Mouse (Mus musculus): ENCODE measurements at regions not wholly inside any gene's neighbourhood (a gene's known extent, or its start where the extent isn't known, plus 50 kb on each side); places are given as distances from the start of the nearest gene placed in this dataset.
"Not testable (repeated sequence)": the region's sequence is repeated elsewhere in the genome, so short reads cannot be mapped to it uniquely, and the experiment has no call there.

- ATAC-seq; H3K9me3 ChIP-seq (ENCODE audit: control insufficient read depth, low read length); H3K4me1 ChIP-seq (replicated peaks; ENCODE audit: control insufficient read depth, insufficient read depth, low read length); H3K27me3 ChIP-seq (replicated peaks; ENCODE audit: control insufficient read depth, insufficient read depth, low read length); H3K4me3 ChIP-seq (replicated peaks; ENCODE audit: low read length); H3K4me2 ChIP-seq (ENCODE audit: low read length); H3K27ac ChIP-seq (ENCODE audit: low read length); H3K9ac ChIP-seq (replicated peaks; ENCODE audit: low read depth, low read length); H3K36me3 ChIP-seq (ENCODE audit: control insufficient read depth, insufficient read depth): not testable (repeated sequence)
- no CpG with 5 or more reads among the region's 8 CpGs for WGBS
These were observed 1034.1 kb upstream of the Sel1l start for GRCm38 (mm10) chr12:92883091-92883490.

GRCm38 (mm10) chr12:92882540-92882939 lies 1033.6 kb upstream of the Sel1l start:
- not testable (repeated sequence) for H3K4me2 ChIP-seq (ENCODE audit: low read length); H3K4me1 ChIP-seq (replicated peaks; ENCODE audit: control insufficient read depth, insufficient read depth, low read length); H3K27me3 ChIP-seq (replicated peaks; ENCODE audit: control insufficient read depth, insufficient read depth, low read length); H3K4me3 ChIP-seq (replicated peaks; ENCODE audit: low read length); H3K27ac ChIP-seq (ENCODE audit: low read length); H3K9me3 ChIP-seq (ENCODE audit: control insufficient read depth, low read length); H3K36me3 ChIP-seq (ENCODE audit: control insufficient read depth, insufficient read depth); ATAC-seq; H3K9ac ChIP-seq (replicated peaks; ENCODE audit: low read depth, low read length)
- WGBS: 95% methylated on average over 8 of the region's 11 CpGs

GRCm38 (mm10) chr12:92873602-92874001 lies 1024.6 kb upstream of the Sel1l start:
- ATAC-seq: no peak
- no peak overlapping the region for H3K9ac ChIP-seq (replicated peaks; ENCODE audit: low read depth, low read length)
- no peaks in the 10 kb centered on the region for H3K27me3 ChIP-seq (replicated peaks; ENCODE audit: control insufficient read depth, insufficient read depth, low read length)
- H3K36me3 ChIP-seq (ENCODE audit: control insufficient read depth, insufficient read depth): no peaks in the 10 kb centered on the region
- H3K4me1 ChIP-seq (replicated peaks; ENCODE audit: control insufficient read depth, insufficient read depth, low read length): no peaks in the 10 kb centered on the region
- H3K4me2 ChIP-seq (ENCODE audit: low read length): no peak overlapping the region
- H3K9me3 ChIP-seq (ENCODE audit: control insufficient read depth, low read length): no peaks in the 10 kb centered on the region
- no peak overlapping the region for H3K27ac ChIP-seq (ENCODE audit: low read length)
- WGBS: 94% methylated on average over 3 of the region's 3 CpGs
- H3K4me3 ChIP-seq (replicated peaks; ENCODE audit: low read length): no peak overlapping the region

GRCm38 (mm10) chr12:92869336-92869735 lies 1020.4 kb upstream of the Sel1l start:
- WGBS: 82% methylated on average over 3 of the region's 3 CpGs
- H3K27me3 ChIP-seq (replicated peaks; ENCODE audit: control insufficient read depth, insufficient read depth, low read length): no peaks in the 10 kb centered on the region
- H3K36me3 ChIP-seq (ENCODE audit: control insufficient read depth, insufficient read depth): no peaks in the 10 kb centered on the region
- H3K4me2 ChIP-seq (ENCODE audit: low read length): no peak overlapping the region
- no peaks in the 10 kb centered on the region for H3K4me1 ChIP-seq (replicated peaks; ENCODE audit: control insufficient read depth, insufficient read depth, low read length)
- H3K9ac ChIP-seq (replicated peaks; ENCODE audit: low read depth, low read length): no peak overlapping the region
- ATAC-seq: no peak
- H3K27ac ChIP-seq (ENCODE audit: low read length): no peak overlapping the region
- H3K4me3 ChIP-seq (replicated peaks; ENCODE audit: low read length): no peak overlapping the region
- no peaks in the 10 kb centered on the region for H3K9me3 ChIP-seq (ENCODE audit: control insufficient read depth, low read length)

- H3K36me3 ChIP-seq (ENCODE audit: control insufficient read depth, insufficient read depth): no peaks in the 10 kb centered on the region
- H3K9me3 ChIP-seq (ENCODE audit: control insufficient read depth, low read length): no peaks in the 10 kb centered on the region
- no peak overlapping the region for H3K27ac ChIP-seq (ENCODE audit: low read length)
- H3K4me3 ChIP-seq (replicated peaks; ENCODE audit: low read length): no peak overlapping the region
- H3K9ac ChIP-seq (replicated peaks; ENCODE audit: low read depth, low read length): no peak overlapping the region
- no peaks in the 10 kb centered on the region for H3K27me3 ChIP-seq (replicated peaks; ENCODE audit: control insufficient read depth, insufficient read depth, low read length)
- no peak for ATAC-seq
- 93% methylated on average over 10 of the region's 10 CpGs for WGBS
- H3K4me2 ChIP-seq (ENCODE audit: low read length): no peak overlapping the region
- no peaks in the 10 kb centered on the region; the same call in 1 of the 2 replicates for H3K4me1 ChIP-seq (replicated peaks; ENCODE audit: control insufficient read depth, insufficient read depth, low read length)
These were observed 974.3 kb upstream of the Sel1l start for GRCm38 (mm10) chr12:92823090-92823786.

- H3K9ac ChIP-seq (replicated peaks; ENCODE audit: low read depth, low read length): no peak overlapping the region
- no peak overlapping the region for H3K4me3 ChIP-seq (replicated peaks; ENCODE audit: low read length)
- no peak overlapping the region for H3K27ac ChIP-seq (ENCODE audit: low read length)
- no peaks in the 10 kb centered on the region for H3K27me3 ChIP-seq (replicated peaks; ENCODE audit: control insufficient read depth, insufficient read depth, low read length)
- H3K9me3 ChIP-seq (ENCODE audit: control insufficient read depth, low read length): no peaks in the 10 kb centered on the region
- H3K4me1 ChIP-seq (replicated peaks; ENCODE audit: control insufficient read depth, insufficient read depth, low read length): no peaks in the 10 kb centered on the region
- WGBS: 87% methylated on average over 3 of the region's 3 CpGs
- H3K4me2 ChIP-seq (ENCODE audit: low read length): no peak overlapping the region
- no peaks in the 10 kb centered on the region for H3K36me3 ChIP-seq (ENCODE audit: control insufficient read depth, insufficient read depth)
- ATAC-seq: no peak
These were observed 969.7 kb upstream of the Sel1l start for GRCm38 (mm10) chr12:92818610-92819009.

- no peak overlapping the region for H3K4me2 ChIP-seq (ENCODE audit: low read length)
- 85% methylated on average over 1 of the region's 1 CpGs for WGBS
- no peak overlapping the region for H3K9ac ChIP-seq (replicated peaks; ENCODE audit: low read depth, low read length)
- H3K4me3 ChIP-seq (replicated peaks; ENCODE audit: low read length): no peak overlapping the region
- H3K9me3 ChIP-seq (ENCODE audit: control insufficient read depth, low read length): no peaks in the 10 kb centered on the region
- H3K4me1 ChIP-seq (replicated peaks; ENCODE audit: control insufficient read depth, insufficient read depth, low read length): no peaks in the 10 kb centered on the region
- ATAC-seq: no peak
- no peaks in the 10 kb centered on the region for H3K27me3 ChIP-seq (replicated peaks; ENCODE audit: control insufficient read depth, insufficient read depth, low read length)
- H3K36me3 ChIP-seq (ENCODE audit: control insufficient read depth, insufficient read depth): no peaks in the 10 kb centered on the region
- no peak overlapping the region for H3K27ac ChIP-seq (ENCODE audit: low read length)
These were observed 952.2 kb upstream of the Sel1l start for GRCm38 (mm10) chr12:92801121-92801520.

- Histone ChIP-seq H3K9ac (replicated peaks; ENCODE audit: low read depth, low read length) (no peak overlapping the region), H3K4me3 (replicated peaks; ENCODE audit: low read length) (no peak overlapping the region), H3K9me3 (ENCODE audit: control insufficient read depth, low read length) (no peaks in the 10 kb centered on the region), H3K27me3 (replicated peaks; ENCODE audit: control insufficient read depth, insufficient read depth, low read length) (no peaks in the 10 kb centered on the region), H3K36me3 (ENCODE audit: control insufficient read depth, insufficient read depth) (no peaks in the 10 kb centered on the region), H3K4me2 (ENCODE audit: low read length) (no peak overlapping the region), H3K4me1 (replicated peaks; ENCODE audit: control insufficient read depth, insufficient read depth, low read length) (no peaks in the 10 kb centered on the region), H3K27ac (ENCODE audit: low read length) (no peak overlapping the region)
- no peak for ATAC-seq
- 97% methylated on average over 1 of the region's 1 CpGs for WGBS
These were observed 934.4 kb upstream of the Sel1l start for GRCm38 (mm10) chr12:92783362-92783761.

GRCm38 (mm10) chr12:92779695-92780292 lies 930.8 kb upstream of the Sel1l start:
- no peak overlapping the region for H3K4me3 ChIP-seq (replicated peaks; ENCODE audit: low read length)
- no peaks in the 10 kb centered on the region for H3K27me3 ChIP-seq (replicated peaks; ENCODE audit: control insufficient read depth, insufficient read depth, low read length)
- H3K4me1 ChIP-seq (replicated peaks; ENCODE audit: control insufficient read depth, insufficient read depth, low read length): no peaks in the 10 kb centered on the region
- WGBS: 83% methylated on average over 3 of the region's 3 CpGs
- H3K9me3 ChIP-seq (ENCODE audit: control insufficient read depth, low read length): no peaks in the 10 kb centered on the region
- H3K36me3 ChIP-seq (ENCODE audit: control insufficient read depth, insufficient read depth): no peaks in the 10 kb centered on the region
- H3K4me2 ChIP-seq (ENCODE audit: low read length): no peak overlapping the region
- H3K9ac ChIP-seq (replicated peaks; ENCODE audit: low read depth, low read length): no peak overlapping the region
- no peak for ATAC-seq
- no peak overlapping the region for H3K27ac ChIP-seq (ENCODE audit: low read length)
